Mouse (Mus musculus): ENCODE results near the gene Ntng1.
A peak's percentile ranks its signal among the peaks of the same experiment; 100 is the strongest.

Ntng1 gene

GRCm38 (mm10) chr3:110143206-110144061 lies at the start of gene Ntng1:
Ntng1 (minus strand) TSS chr3:110144011.
- peak; percentile 49 for DNase-seq (ENCODE audit: low read depth, low spot score)

- no peak for DNase-seq (ENCODE audit: low read depth, low spot score)
Measured at GRCm38 (mm10) chr3:110187401-110187948, 43.7 kb upstream of the Ntng1 start.

GRCm38 (mm10) chr3:110149089-110149488 lies 5.3 kb upstream of the Ntng1 start:
- DNase-seq (ENCODE audit: low read depth, low spot score): no peak

- no peak for DNase-seq (ENCODE audit: low read depth, low spot score)
Measured at GRCm38 (mm10) chr3:110144301-110145055, 667 bp upstream of the Ntng1 start.

- peak; percentile 11 for DNase-seq (ENCODE audit: low read depth, low spot score)
Measured at GRCm38 (mm10) chr3:110142314-110143205, 1.3 kb downstream of the Ntng1 start.

GRCm38 (mm10) chr3:110141351-110142302 lies 2.2 kb downstream of the Ntng1 start:
- DNase-seq (ENCODE audit: low read depth, low spot score): peak; percentile 70

- DNase-seq (ENCODE audit: low read depth, low spot score): no peak
Measured at GRCm38 (mm10) chr3:110136115-110136514, 7.7 kb downstream of the Ntng1 start.

- no peak for DNase-seq (ENCODE audit: low read depth, low spot score)
Measured at GRCm38 (mm10) chr3:110133150-110133549, 10.7 kb downstream of the Ntng1 start.

GRCm38 (mm10) chr3:110132289-110132688 lies 11.5 kb downstream of the Ntng1 start:
- no peak for DNase-seq (ENCODE audit: low read depth, low spot score)

GRCm38 (mm10) chr3:110131043-110131891 lies 12.5 kb downstream of the Ntng1 start:
- DNase-seq (ENCODE audit: low read depth, low spot score): no peak

- no peak for DNase-seq (ENCODE audit: low read depth, low spot score)
Measured at GRCm38 (mm10) chr3:110129607-110130006, 14.2 kb downstream of the Ntng1 start.

GRCm38 (mm10) chr3:110105982-110106381 lies 37.8 kb downstream of the Ntng1 start:
- no peak for DNase-seq (ENCODE audit: low read depth, low spot score)

- no peak for DNase-seq (ENCODE audit: low read depth, low spot score)
Measured at GRCm38 (mm10) chr3:110094407-110094806, 49.4 kb downstream of the Ntng1 start.

- no peak for DNase-seq (ENCODE audit: low read depth, low spot score)
Measured at GRCm38 (mm10) chr3:110094003-110094402, 49.8 kb downstream of the Ntng1 start.

GRCm38 (mm10) chr3:110092521-110092920 lies 51.3 kb downstream of the Ntng1 start:
- DNase-seq (ENCODE audit: low read depth, low spot score): no peak

- DNase-seq (ENCODE audit: low read depth, low spot score): no peak
Measured at GRCm38 (mm10) chr3:110087189-110087588, 56.6 kb downstream of the Ntng1 start.

- no peak for DNase-seq (ENCODE audit: low read depth, low spot score)
Measured at GRCm38 (mm10) chr3:110085336-110085735, 58.5 kb downstream of the Ntng1 start.

GRCm38 (mm10) chr3:110064709-110065256 lies 79.0 kb downstream of the Ntng1 start:
- DNase-seq (ENCODE audit: low read depth, low spot score): peak; percentile 20

- DNase-seq (ENCODE audit: low read depth, low spot score): no peak
Measured at GRCm38 (mm10) chr3:110055915-110056314, 87.9 kb downstream of the Ntng1 start.

Measured in forelimb bud, embryonic 11.5 days (tissue).